Mouse (Mus musculus) forebrain, postnatal 0 days (tissue): Measurements from ENCODE around the gene Klf11. TPM values are rescaled to one million over a fixed set of nuclear protein-coding genes. Genes with fewer than 3 reads are reported as not detected.

Experiments used
- ATAC-seq: fragments of 200-750 bp; cut with Nextera tagmentation; 2 replicates; pipeline ENCODE4 v1.8.0; 2017; ENCODE audit warnings: mild to moderate bottlenecking, moderate library complexity
- DNase-seq: peaks from one replicate; pipeline ENCODE4 v3.0.0-alpha.2; 2015
- H3K27ac ChIP-seq: fragments of 300-500 bp; sonication (generic); 2 replicates; pipeline ENCODE4 v1.5.1; 2014; ENCODE audit warnings: low read depth, mild to moderate bottlenecking, antibody characterized with exemption, low read length, moderate library complexity, mixed read lengths
- H3K27me3 ChIP-seq: fragments of 300-500 bp; sonication (generic); 2 replicates; pipeline ENCODE4 v1.6.1; 2014; ENCODE audit warnings: mild to moderate bottlenecking, low read length, mixed read lengths; ENCODE audit not compliant: insufficient read depth
- H3K36me3 ChIP-seq: fragments of 300-500 bp; sonication (generic); 2 replicates; pipeline ENCODE4 v1.6.1; 2014; ENCODE audit warnings: mild to moderate bottlenecking, moderate library complexity; ENCODE audit not compliant: insufficient read depth
- H3K4me1 ChIP-seq: fragments of 300-500 bp; sonication (generic); 2 replicates; pipeline ENCODE4 v1.6.1; 2014; ENCODE audit warnings: antibody characterized with exemption; ENCODE audit not compliant: insufficient read depth
- H3K4me2 ChIP-seq: fragments of 300-500 bp; sonication (generic); 2 replicates; pipeline ENCODE4 v1.6.1; 2014; ENCODE audit warnings: low read depth, mild to moderate bottlenecking, moderate library complexity
- H3K4me3 ChIP-seq: fragments of 300-500 bp; sonication (generic); 2 replicates; pipeline ENCODE4 v1.5.1; 2014; ENCODE audit warnings: low read depth, low read length, mixed read lengths
- H3K9ac ChIP-seq: fragments of 300-500 bp; sonication (generic); 2 replicates; pipeline ENCODE4 v1.6.1; 2014; ENCODE audit warnings: mild to moderate bottlenecking
- H3K9me3 ChIP-seq: fragments of 300-500 bp; sonication (generic); 2 replicates; pipeline ENCODE4 v1.6.1; 2016; ENCODE audit warnings: low read length
- CTCF ChIP-seq: sonication (generic); IDR thresholded peaks from 2 replicates; pipeline ENCODE4 v1.5.1; 2016; ENCODE audit warnings: antibody characterized with exemption, control low read depth, low read depth
- WGBS: fragments of 180-500 bp; shearing (Covaris S2); extraction: QIAGEN DNeasy Blood & Tissue Kit; methylation state at CpG from one replicate; pipeline ENCODE4 v1.1.7; 2014; 5-methylcytosine and 5-hydroxymethylcytosine counted together
- polyA plus RNA-seq: library from polyadenylated mRNA; unstranded; fragments of >200 nt; fragmentation: Nextera tagmentation; extraction: Ambion mirVana; gene quantifications from 2 replicates; pipeline ENCODE4 v1.2.1, GENCODE M21; 2015
- total RNA-seq: library from RNA; depleted of rRNA; stranded (reverse); fragments of >200 nt; gene quantifications from 2 replicates; pipeline ENCODE4 v1.2.3, GENCODE M21; 2014; rRNA removed

Gene Klf11
- total RNA-seq (27.3 and 30.7 TPM in 2 replicates), polyA plus RNA-seq (20.4 and 22.9 TPM in 2 replicates)

DNA sequence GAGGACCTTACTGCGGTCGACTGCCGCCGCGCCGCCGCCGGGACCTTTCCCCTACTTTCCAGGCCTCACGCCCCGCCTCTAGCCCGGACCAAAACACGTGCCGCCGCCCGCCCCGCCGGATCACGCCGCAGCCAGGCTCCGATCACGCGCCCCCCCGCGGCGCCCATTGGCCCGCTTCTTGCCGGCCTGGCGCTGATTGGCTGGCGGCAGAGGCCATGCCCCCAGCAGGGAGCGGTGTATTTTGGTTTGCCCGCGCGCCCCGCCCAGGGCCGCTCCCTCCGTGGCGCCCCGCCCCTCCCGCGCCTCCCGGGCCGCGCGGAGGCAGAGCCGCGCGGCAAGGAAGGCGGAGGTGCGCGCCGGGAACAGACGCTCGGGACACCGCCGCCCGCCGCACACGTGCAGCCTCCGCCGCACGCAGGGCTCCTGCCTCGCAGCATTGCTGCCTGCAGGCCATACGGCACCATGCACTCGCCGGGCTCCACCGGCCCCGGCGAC, at the start of gene Klf11:
Klf11 (plus strand) TSS at position 212 of the 495 bp plus-strand sequence.
- no peaks in the 10 kb centered on the region for H3K27me3 ChIP-seq
- peak within 1 kb of the TSS; percentile 100 for H3K4me3 ChIP-seq
- peak; percentile 13; the same call in 1 of the 2 replicates for TF ChIP-seq CTCF
- ATAC-seq (peak; percentile 93), DNase-seq (peak; percentile 97)
- H3K4me2 ChIP-seq, result peak within 1 kb of the TSS; percentile 74
- no peaks in the 10 kb centered on the region for H3K9me3 ChIP-seq
- peaks cover 17% of the 10 kb centered on the region for H3K4me1 ChIP-seq
- peak within 1 kb of the TSS; percentile 93 for H3K27ac ChIP-seq
- peaks cover 20% of the 10 kb centered on the region for H3K36me3 ChIP-seq
- WGBS, result 2% methylated on average over 65 of the region's 68 CpGs
- H3K9ac ChIP-seq, result peak within 1 kb of the TSS; percentile 99

DNA sequence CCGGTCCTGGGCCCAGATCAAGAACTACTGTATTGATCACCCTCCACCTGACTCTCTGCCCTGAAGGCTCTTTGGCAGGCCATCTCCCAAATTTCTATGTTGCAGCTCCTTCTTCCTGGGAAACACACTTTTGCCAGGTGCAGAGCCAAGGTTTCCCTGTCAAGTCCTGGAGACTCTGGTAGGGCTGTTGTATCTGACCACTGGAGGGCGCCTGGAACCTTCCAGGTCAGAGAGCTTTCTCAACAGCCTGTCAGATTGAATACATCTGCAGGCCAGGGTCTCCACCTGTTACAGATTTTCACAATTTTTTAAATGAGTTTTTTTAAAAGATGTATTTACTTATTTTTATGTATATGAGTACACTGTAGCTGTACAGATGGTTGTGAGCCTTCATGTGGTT, 47.8 kb upstream of the Klf11 start:
- Histone ChIP-seq H3K4me2 (no peak overlapping the region), H3K4me1 (no peaks in the 10 kb centered on the region), H3K36me3 (no peaks in the 10 kb centered on the region), H3K27ac (no peak overlapping the region), H3K9ac (no peak overlapping the region), H3K27me3 (no peaks in the 10 kb centered on the region), H3K9me3 (no peaks in the 10 kb centered on the region), H3K4me3 (no peak overlapping the region)
- peak; percentile 73 for TF ChIP-seq CTCF
- ATAC-seq (peak; percentile 30; the same call in 1 of the 2 replicates), DNase-seq (peak; percentile 62)
- WGBS, result 33% methylated on average over 2 of the region's 2 CpGs

DNA sequence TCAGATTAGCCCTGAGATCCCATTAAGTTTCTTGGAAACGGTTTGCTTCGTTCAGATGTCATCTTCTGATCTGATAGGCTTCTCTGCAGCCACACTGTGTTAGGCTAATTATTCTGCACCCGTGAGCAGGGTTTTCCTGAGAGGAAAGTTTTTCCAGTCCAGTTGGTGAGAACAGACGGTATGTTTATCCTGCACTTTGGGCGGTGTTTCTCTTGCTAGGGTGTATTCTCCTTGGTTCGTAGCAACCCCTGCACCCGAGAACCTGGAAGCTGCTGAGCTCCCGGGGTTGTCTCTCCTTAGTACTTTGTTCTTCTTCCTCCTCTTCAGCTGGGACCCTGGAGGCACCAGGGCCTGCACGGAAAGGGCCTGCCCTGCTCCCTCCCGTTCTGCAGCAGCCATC, 44.9 kb upstream of the Klf11 start:
- Histone ChIP-seq H3K27ac (no peak overlapping the region), H3K4me1 (no peaks in the 10 kb centered on the region), H3K4me3 (no peak overlapping the region), H3K9ac (no peak overlapping the region), H3K36me3 (no peaks in the 10 kb centered on the region), H3K27me3 (no peaks in the 10 kb centered on the region), H3K4me2 (no peak overlapping the region), H3K9me3 (no peaks in the 10 kb centered on the region)
- TF ChIP-seq CTCF, result no peak
- ATAC-seq (no peak), DNase-seq (no peak)
- WGBS, result 23% methylated on average over 10 of the region's 10 CpGs

DNA sequence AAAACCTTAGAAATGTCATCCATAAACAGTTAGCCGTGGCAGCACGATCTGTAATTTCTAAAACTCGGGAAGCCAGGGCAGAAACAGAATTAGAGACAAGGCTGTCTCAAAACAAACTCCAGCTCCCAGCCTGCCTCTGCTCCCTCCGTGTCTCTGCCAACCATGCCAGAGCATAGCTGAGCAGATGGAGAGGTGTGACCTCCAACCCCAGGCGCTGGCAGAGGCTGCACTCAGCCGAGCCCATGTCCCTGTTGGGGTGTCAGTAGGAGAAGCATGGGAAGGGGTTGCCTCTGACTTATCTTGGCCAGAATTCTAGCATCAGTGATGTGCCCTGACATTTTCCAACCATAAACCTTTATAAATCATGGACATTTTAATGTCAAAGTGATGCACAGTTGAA, 38.5 kb upstream of the Klf11 start:
- no peak for DNase-seq
- no peak for TF ChIP-seq CTCF
- no peak overlapping the region for H3K4me3 ChIP-seq
- H3K9me3 ChIP-seq, result no peaks in the 10 kb centered on the region
- no peak overlapping the region for H3K9ac ChIP-seq
- no peaks in the 10 kb centered on the region for H3K27me3 ChIP-seq
- ATAC-seq, result no peak; the same call in 1 of the 2 replicates
- H3K4me2 ChIP-seq, result no peak overlapping the region
- no peak overlapping the region for H3K27ac ChIP-seq
- no peaks in the 10 kb centered on the region for H3K36me3 ChIP-seq
- WGBS, result 80% methylated on average over 6 of the region's 6 CpGs
- no peaks in the 10 kb centered on the region for H3K4me1 ChIP-seq

DNA sequence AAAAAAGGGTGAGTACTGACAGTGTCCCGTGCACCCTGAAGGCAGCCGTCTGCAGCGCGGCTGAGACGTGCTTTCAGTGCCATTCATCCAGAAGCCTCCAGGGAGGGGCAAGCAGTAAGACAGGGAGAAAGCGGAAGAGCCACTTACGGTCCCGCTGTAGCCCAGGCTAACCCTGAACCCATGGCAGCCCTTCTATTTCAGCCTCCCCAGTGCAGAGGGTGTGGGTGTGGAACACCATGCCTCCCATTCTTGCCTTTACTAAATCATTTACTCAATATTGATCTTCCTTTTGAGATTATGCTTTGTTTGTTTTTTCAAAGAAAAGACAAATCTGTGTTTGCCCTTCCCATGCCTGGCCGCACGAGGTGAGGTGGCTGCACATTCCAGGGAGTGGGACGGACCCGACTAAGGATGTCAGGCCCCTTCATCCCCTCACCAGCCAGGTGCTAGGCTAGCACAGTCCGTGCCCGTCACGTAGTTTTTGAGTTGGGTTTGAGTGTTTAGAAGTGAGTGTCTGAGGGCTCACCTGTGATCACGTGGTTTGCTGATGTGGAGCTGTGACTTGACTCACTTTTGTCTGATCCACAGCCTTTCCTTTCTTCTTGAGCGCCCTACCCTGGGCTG, 36.5 kb upstream of the Klf11 start:
- Histone ChIP-seq H3K4me3 (no peak overlapping the region), H3K9ac (no peak overlapping the region), H3K27me3 (no peaks in the 10 kb centered on the region), H3K4me1 (no peaks in the 10 kb centered on the region), H3K4me2 (no peak overlapping the region), H3K9me3 (no peaks in the 10 kb centered on the region), H3K27ac (no peak overlapping the region), H3K36me3 (no peaks in the 10 kb centered on the region)
- DNase-seq (no peak), ATAC-seq (no peak)
- WGBS, result 79% methylated on average over 17 of the region's 17 CpGs
- no peak for TF ChIP-seq CTCF

DNA sequence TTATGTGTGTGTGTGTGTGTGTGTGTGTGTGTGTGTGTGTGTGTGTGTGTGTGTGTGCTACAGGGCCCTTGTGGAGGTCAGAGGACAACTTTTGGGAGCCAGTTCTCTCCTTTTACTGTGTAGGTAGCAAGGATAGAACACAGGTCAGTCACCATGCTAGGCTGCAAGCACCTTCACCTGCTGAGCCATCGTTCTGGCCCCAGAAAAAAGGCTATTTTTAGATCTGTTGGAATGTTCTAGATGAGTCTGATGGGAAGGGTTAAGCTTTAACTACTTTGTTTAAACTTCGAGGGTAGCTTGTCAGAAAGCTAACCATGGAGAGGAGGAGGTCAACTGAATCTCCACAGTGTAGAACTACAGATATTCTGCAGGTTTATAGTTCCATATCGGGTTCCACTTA, 35.9 kb upstream of the Klf11 start:
- H3K36me3 ChIP-seq, result no peaks in the 10 kb centered on the region
- H3K4me3 ChIP-seq, result no peak overlapping the region
- no peaks in the 10 kb centered on the region for H3K4me1 ChIP-seq
- ATAC-seq, result no peak
- H3K4me2 ChIP-seq, result no peak overlapping the region
- H3K27ac ChIP-seq, result no peak overlapping the region
- no peaks in the 10 kb centered on the region for H3K9me3 ChIP-seq
- no peak for TF ChIP-seq CTCF
- no peak overlapping the region for H3K9ac ChIP-seq
- WGBS, result 87% methylated on average over 3 of the region's 3 CpGs
- no peaks in the 10 kb centered on the region for H3K27me3 ChIP-seq
- no peak for DNase-seq

DNA sequence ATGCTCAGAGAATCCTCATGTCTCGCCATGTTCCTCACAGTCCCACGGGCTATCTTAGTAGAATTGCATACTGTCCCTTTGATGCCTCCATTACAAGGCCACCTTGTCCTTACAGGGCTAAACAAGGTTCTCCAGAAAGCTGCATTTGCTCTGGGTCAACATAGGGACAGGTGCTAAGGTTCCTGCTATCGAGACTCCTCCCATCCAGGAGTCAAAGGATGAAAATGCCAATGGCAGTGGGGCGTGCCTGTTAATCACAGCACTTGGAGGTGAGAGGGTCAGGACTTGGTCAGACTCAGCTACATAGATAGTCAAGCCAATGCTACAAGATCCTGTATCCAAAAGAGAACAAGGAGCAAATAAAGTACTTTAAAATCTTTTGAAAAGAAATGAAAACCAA, 31.6 kb upstream of the Klf11 start:
- 93% methylated on average over 4 of the region's 4 CpGs for WGBS

More for the DNA sequence above, 31.6 kb upstream of the Klf11 start:
- no peak overlapping the region for H3K4me2 ChIP-seq
- H3K9ac ChIP-seq, result no peak overlapping the region
- DNase-seq, result no peak
- H3K36me3 ChIP-seq, result no peaks in the 10 kb centered on the region
- H3K27ac ChIP-seq, result no peak overlapping the region
- H3K4me1 ChIP-seq, result no peaks in the 10 kb centered on the region
- no peak for TF ChIP-seq CTCF
- no peak overlapping the region for H3K4me3 ChIP-seq
- H3K27me3 ChIP-seq, result no peaks in the 10 kb centered on the region
- no peaks in the 10 kb centered on the region for H3K9me3 ChIP-seq
- ATAC-seq, result no peak
